Mouse (Mus musculus) yolk sac, embryonic 10.5 days (tissue): ENCODE measurements around the gene Pde6d.
A peak's percentile ranks its signal among the peaks of the same experiment; 100 is the strongest.

Experiments
- DNase-seq: peaks from one replicate; pipeline ENCODE4 v3.0.0-alpha.2; 2017; ENCODE audit warnings: low spot score

Gene Pde6d

DNA sequence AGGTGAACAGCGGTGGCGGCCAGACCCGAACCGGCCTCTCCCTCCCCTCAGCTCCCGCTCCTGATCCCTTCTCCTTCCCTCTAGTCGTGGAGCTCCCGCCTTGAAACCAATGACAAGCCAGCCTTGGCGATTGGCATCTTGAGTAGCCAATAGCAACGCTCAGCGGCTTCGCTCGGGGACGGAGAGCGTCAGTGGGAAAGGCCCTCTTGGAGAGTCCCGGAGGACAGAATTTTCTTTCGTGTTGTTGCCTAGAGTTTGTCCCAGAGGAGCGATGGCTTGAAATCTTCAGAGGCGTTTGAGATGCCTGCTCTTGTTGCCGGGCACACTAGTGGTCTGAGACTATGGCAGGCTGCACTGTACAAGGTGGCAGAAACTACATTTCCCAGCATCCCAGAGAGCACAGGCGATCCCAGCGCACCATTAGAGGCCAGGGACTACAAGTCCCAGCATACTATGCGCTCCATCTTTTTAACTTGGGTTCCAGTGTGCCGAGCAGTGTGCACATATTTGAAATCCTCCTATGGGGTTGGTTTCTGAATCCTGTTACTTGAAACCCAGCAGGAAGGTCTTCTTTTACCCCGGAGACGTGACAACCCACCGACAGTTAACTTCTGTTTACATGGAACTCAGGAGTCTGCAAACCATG, at the start of gene Pde6d, which contains the start of gene Cops7b:
Gene Pde6d (minus strand): TSS at position 179 of the 646 bp plus-strand sequence.
Gene Cops7b (plus strand): TSS at position 454 of the 646 bp plus-strand sequence.
- peak; percentile 98 for DNase-seq

DNA sequence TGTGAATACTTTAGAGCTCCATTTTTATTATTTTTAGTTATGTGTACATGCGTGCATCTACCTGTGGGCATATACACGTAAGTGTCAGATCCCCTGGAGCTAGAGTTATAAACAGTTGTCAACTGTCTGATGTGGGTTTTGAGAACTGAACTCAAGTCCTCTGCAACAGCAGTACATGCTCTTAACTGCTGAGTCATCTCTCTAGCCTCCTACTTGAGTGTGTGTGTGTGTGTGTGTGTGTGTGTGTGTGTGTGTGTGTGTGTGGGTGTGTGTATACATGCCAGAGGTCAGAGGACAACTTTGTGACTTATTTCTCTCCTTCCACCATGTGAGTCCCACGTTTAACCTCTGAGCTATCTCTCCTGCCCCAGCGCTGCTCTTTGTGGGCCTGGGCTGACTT, 48.1 kb upstream of the Pde6d start:
- DNase-seq: no peak

DNA sequence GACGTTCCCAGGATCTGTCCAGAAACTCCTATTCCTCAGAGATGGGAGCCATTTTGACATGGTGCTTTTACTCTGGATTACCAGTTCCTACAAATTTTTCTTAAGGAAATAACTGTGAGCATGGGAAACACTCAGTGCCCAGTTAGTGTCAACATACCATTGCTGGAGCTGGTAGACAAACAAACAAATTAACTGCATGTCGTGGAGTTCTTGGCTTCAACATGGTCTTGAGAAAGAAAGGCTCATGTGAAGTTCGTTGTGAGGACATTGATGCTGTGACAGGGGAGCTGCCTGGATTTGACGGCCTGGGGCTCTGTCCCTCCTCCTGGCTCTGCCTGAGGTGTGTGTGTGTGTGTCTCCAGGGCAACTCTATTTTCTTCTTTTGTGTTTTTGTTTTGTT, 47.5 kb upstream of the Pde6d start:
- no peak for DNase-seq

DNA sequence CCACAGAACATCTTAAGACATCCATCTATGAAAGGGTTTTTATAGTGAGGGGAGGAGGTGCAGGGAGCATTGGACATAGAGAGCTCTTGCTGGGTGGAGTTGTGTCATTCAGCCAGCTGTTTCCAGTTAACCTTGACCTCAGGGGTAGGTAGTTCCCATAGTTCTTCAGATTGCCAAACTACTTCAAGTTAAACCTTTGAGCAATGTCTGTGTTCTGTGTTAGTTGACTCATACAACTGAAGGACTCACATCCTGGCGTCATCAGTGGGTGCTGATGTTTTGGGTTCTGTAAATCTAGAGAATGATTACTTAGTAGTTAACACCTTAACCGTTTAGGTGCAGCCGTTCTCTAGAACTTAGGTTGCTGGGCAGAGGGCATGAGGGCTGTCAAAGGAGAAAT, 45.8 kb upstream of the Pde6d start:
- no peak for DNase-seq

DNA sequence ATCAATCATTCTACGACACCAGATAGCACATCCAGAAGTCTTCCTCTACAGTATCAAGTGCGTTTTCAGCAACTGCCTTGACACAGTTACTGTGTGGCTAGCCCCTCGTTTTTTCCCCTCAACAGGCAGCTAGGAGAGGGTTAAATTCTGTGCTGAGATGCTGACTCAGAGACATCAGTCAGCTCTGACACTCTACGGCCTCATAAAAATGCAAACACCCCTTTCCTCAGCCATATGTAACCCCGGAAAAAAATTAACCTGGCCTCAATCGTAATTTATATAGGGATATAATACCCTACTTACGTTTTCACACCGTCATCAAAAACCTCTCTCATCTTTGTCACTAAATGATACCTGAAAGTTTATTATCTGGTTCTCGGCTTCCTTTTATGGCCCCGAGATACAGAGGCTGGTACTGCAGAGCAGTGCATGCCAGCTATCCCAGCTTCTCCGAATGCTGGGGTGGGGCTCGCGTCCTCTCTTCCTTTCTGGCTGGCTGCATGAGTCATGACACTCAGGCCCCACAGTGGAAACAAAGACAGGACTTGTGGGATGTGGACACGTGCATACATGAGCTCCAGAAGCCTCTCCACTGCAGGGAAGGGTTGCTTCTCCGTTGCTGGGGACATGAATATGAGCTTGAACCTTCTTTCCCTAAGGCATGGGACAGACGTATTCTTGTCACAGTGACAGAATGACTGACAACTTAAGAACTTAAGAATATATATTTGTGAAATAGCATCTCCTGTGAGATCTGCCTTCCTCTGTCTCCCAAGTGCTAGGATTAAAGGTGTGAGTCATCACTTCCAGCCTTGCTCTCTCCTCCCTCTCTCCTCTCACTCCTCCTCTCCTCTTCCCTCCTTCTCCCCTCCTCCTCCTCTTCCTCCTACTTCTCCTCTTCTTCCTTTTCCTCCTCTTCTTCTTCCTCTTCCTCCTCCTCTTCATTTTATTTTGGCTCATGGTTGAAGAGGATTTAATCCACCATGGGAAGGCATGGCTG, 40.9 kb upstream of the Pde6d start:
- no peak for DNase-seq

DNA sequence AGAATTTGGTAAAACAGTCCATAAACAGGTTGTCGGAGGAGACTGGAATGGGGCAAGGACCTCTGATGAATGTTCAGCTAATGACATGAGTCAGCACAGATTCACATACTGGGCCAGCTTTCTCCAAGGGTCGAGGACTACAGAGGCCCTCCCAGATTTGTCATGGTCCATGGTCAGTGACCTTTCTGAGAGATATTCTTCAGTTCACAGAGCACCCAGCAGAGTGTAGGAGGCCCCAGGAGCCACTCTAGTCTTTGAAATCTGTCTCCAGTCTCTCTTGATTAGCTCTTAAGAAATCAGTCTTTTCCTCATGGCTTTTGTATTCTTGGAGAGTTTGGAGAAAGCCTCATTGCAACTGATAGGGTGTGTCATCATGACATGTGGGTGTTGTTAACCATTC, 39.9 kb upstream of the Pde6d start:
- DNase-seq: no peak

DNA sequence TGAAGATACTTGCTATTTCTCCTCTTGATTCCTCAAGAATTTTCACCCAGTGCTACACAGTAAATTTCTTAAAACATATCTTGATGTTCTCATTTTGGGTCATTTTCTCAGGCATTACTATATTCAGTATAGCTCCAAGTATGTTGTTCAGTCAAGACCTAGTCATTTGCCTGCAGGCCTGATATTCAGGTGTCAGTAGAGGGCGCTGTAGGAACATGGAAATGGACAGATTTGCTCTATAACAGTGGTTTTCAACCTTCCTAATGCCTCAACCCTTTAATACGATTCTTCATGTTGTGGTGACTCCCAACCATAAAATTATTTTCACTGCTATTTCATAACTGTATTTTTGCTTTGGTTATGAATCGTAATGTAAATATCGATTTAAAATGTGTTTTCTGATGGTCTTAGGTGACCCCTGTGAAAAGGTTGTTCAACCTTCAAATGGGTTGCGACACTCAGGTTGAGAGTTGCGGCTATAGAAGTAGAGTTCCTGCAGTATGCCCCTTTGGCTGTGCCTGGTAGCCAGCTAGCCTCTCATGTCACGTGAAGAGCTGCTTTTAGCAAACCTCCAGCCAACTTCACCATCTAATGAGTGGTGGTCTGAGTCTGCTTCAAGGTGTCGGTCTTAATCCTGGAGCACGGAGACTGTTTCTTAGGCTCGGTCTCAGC, 36.2 kb upstream of the Pde6d start:
- DNase-seq: peak; percentile 40

DNA sequence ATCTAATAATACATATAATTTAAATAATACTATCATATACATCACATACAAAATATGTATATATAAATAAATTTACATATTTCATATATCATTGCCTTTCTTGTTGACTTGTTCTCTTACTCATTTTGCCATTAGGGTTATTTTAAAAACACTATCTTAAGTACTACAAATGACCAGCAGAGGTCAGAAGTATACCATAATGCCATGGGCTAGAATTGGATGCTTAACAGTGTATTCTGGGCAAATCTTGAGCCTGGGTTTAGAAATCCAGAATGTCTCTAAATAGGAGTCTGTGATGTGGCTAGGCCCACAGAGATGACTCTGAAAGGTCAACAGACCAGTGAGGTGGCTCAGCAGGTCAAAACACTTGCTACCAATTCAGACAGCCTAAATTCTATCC, 31.8 kb upstream of the Pde6d start:
- no peak for DNase-seq

DNA sequence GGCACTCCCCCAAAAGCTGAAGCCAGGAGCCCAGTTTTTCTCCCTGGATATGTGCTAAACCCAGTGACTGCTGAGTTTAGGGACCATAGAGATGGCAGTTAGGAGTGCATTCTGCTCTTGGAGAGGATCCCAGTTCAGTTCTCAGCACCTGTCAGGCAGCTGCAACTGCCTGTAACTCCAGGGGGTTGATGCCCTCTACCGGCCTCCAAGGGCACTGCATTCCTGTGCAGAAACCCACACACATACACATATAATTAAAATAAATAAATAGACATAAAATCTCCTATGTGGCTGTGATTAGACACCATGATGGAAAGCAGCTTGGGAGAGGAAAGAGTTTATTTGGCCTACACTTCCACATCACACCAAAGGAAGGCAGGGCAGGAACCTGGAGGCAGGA, 29.7 kb upstream of the Pde6d start:
- DNase-seq: no peak

DNA sequence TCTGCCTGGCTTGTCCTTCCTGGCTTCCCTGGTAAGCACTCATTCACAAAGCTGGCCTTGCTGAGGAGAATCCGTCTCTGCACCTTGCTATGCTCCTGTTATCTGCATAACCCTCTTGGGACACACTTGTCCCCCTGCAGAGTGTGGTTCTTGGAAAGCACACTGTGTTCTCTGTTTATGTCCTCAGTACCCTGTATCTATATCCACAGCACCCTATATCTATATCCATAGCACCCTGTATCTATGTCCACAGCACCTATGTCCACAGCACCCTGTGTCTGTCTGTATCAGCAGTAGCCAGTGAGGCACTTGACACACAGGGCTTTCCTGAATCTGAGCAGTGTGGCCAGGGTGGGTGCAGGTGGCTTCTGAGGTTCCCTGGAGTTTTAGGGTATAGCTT, 28.5 kb upstream of the Pde6d start:
- no peak for DNase-seq

DNA sequence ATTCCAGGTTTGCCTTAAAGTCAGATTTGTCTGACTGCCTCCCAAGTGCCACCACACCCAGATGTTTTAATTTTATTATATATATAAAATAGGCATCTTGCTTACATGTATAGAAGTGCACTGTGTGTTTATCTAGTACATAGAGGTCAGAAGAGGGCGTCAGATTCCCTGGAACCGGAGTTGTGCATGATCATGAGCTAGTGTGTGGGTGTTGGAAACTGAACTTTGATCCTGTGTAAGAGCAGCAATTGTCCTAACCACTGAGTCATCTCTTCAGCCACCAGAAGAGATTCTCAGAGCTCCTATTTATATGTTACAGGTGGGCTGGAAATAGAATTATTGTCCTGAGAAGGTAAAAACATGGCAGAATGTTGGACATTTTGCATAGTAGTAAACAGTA, 17.7 kb upstream of the Pde6d start:
- no peak for DNase-seq

DNA sequence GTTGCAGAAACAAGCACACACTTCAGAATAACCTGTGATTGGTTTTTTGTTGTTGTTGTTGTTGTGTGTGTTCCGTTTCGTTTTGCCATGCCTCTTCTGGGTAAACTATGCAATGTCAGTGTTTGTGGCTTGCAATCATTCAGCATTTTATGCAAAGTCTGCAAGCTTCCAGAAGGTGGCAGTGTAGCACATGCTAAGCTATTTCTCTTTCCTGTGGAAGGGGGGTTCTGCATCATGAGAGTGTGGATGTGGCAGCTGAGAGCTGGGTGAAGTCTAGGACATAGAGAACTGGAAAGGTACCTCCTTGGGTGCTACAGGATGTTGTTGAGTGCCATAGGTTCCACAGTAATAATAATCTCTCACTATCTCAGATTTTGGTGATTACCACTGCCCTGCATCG, 16.1 kb upstream of the Pde6d start:
- no peak for DNase-seq

DNA sequence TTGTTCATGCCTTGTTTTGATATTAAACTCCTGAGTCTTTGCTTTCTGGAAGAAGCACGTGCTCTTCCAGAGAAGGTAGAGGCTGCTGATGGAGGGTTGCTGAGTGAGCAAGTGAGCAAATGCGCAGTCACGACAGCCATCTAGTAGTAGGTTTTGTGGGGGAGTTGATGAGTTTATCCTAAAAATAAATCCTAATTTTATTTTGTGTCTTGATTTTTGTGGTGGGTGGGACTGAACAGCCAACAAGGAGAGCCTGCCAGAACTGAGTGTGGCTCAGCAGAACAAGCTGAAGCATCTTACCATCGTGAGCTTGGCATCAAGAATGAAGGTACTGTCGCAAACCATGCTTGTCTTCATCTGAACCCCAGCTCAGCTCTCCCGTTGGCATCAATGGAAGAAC, 14.1 kb upstream of the Pde6d start:
- DNase-seq: no peak

DNA sequence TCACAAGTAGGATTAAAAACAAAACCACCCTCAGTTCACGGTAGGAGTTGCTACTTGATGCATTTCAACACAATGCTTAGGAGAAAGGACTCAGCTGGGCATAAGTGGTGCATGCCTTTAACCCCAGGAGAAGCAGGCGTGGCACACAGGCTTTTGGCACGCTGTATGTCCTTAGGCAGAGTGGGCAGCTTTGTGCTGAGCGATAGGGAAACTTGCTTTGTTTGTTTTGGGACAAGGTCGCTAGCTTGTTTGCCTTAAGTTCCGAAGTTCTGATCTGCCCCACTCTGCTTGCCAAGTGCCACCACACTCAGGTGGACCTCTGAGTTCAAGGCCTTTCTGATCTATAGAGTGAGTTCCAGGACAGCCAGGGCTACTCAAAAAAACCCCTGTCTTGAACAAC, 12.9 kb upstream of the Pde6d start:
- DNase-seq: no peak

DNA sequence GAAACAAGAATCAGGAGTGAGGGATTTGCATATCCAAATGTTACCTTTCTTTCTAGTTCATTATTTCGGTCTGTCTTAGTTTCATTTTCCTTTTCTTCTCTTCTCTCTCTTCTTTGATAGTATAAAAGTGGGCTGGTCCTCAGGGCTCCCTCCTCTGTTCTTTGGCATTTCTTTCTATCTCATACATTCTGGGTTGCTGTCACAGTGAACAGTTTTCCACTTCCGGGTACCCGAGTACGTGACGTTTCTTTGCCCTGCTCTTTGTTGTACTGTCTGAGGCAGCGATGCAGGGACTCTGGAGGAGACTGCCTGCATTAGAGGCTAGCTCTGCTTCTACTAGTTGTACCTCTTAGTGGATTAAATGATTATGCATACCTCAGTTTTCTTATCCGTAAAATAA, 12.1 kb upstream of the Pde6d start:
- DNase-seq: no peak

DNA sequence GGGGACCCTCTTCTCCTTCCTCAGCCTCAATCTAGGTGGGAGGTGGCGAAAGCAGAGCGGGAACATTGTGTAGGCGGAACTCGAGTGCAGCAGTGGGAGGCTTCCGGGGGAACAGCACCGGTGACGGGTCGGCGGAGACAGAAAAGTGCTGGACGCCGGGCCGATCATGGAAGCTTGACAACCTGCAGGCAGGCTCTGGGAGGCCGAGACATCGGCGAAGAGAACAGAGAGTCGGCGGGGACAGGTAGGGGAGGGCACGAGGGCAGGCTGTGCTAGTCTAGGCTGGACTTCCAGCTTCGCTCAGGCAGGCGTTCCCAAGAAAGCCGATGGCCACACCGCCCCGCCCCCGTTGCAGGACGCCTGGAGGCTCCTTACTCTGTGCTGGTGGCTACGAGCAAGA, 4.6 kb upstream of the Pde6d start:
- peak; percentile 78 for DNase-seq

DNA sequence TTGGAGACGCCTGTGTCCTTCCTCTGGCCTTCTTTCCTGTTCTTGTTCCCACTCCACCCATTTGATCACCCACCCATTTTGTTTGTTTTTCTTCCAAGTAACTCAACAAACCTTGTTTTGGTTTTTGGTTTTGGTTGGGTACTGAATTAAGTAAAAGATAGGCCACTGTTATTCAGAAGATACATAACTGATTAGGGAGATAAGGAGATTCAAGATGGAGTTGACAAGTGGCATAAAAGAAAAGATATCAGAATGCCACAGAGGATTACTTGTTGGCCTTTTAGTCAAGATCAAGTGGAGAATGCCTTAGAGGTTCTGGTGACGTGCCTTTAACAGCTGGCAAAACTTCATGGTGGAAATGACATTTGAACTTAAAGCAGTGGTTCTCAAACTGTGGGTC, 1.3 kb upstream of the Pde6d start:
- no peak for DNase-seq

DNA sequence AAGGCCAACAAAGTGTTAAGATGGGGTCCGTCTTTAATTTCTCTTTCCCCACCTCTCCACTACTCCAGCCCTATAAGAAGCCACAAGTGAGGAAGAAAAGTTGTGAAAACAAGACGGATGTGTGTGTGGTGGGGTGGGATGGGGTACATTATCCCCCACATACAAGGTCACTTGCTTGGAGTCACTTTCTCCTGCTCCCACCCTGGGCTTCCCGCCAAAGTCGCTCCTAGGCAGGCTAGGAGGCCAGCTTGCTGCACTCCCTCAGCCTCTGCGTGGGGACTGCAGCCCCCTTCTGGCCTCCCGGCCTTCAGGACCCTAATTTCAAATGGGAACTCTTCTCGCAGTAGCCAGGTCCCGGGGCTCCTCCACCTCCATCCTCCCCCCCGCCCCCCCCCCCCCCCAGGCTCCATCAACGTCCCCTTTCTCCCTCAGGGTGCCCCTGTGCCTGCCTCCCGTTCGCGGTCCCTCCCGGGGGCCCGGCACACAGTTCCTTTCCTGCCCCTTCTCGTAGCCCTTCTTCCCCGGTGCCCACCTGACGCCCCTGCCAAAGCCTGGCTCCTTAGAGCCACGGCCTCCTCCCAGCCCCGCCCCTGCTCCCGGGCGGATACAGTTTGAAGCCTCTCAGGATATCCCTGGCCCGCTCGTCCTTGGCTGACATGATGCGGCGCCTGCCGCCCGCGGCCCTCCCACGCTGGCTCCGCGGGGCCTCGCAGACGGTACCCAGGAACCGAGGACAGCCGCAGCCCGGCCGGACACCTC, 558 bp downstream of the Pde6d start:
- peak; percentile 14 for DNase-seq

DNA sequence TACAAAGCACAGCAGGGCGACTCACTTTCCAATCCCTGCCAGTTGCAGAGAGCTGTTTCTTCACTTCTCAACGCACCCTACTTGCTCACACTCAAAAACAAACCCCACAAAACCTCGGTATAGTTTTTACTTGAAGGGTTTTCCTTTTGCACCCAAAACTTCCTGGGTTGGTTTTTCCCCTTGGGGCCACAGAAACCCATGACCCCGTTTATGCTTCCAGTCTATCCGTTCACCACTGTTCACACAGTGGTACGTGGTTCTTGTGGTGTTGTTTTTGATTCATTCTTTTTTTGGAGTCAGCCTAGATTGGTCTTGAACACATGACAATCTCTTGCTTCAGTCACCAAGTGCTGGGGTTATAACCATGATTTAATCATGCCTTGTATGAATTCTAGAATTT, 2.0 kb downstream of the Pde6d start:
- DNase-seq: no peak

DNA sequence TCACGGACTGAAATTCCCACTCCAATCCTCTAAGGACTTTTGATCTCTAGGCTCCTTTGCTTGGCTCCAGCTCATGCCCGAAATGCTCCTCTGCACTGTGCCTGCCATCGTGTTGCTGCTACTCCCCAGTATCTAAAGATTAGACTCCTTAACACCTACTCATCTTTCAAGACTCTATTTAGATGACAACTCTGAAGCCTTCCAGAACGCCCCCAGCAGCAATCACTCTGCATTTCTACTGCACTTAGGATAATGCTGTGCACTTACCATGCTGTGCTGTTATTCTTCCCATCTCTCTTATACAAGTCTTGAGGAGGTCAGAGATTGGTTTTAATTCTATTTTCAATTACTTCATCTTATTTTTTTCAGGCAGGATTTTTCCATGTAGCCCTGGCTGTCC, 10.5 kb downstream of the Pde6d start:
- DNase-seq: no peak

DNA sequence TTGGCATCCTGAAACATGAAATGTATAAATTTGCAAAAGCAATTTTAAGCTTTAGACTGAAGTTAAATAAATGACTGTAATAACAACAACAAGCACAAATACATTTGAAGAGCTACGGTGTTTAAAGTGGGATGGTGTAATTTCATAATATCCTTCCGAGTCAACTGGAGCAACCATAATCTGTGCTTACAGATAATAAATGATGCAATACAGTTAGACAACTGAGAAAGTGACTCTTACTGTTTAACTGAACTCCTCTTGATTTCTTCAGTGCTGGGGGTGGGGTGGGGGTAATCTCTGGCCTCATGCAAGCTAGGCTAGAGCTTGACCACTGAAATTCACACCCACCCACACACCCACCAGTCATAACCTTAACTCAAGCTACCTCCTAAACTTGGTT, 11.0 kb downstream of the Pde6d start:
- DNase-seq: no peak

DNA sequence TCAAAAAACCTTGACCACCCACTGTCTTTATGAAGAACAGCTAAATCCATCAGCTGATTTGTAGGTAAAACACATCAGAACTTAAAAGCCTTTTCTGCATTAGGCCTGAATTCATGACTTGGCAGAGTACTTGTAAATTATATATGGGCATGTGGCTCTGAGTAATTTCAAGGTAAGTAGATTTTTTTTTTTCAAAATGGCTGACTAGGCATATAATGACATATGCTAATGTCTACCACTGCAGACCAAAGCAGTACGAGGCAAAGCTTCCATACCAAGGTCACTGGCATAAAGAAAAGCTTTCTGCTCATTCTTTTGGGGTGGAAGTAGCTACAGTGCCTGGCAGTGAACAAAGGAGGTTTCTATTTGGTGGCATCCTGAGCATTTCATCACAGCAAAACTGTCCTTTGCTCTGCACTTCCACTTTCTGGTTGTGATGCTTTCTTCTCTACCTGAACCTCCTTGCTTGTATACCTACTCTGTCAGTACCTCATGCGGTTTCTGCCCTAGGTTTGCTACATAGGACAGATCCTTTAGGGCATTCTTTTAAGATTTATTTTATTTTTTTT, 13.1 kb downstream of the Pde6d start:
- DNase-seq: no peak
